Mouse (Mus musculus): ENCODE results near the gene Jaml. TPM values are rescaled to one million over a fixed set of nuclear protein-coding genes. Genes with fewer than 3 reads are reported as not detected.

The Jaml gene
- polyA plus RNA-seq, 1 experiment from 2014 or later = 19.0 TPM

GRCm38 (mm10) chr9:45122209-45122761, 43.3 kb downstream of the Jaml start:
- no peaks in the 10 kb centered on the region for H3K9me3 ChIP-seq (replicated peaks; ENCODE audit: control insufficient read depth, low read length)
- ATAC-seq (ENCODE audit: insufficient read depth, low FRiP score) = peak; percentile 81
- peak overlapping the region; percentile 49 for H3K4me2 ChIP-seq (ENCODE audit: low read depth, low read length)
- H3K27ac ChIP-seq (ENCODE audit: low read length) = peak overlapping the region; percentile 72
- H3K27me3 ChIP-seq (ENCODE audit: control insufficient read depth, insufficient read depth, low read length) = no peaks in the 10 kb centered on the region
- peaks cover 8% of the 10 kb centered on the region for H3K4me1 ChIP-seq (ENCODE audit: control insufficient read depth, insufficient read depth, low read length)
- WGBS = 21% methylated on average over 9 of the region's 9 CpGs
- H3K4me3 ChIP-seq (replicated peaks; ENCODE audit: low read length) = peak overlapping the region; percentile 23
- H3K36me3 ChIP-seq (ENCODE audit: control insufficient read depth, insufficient read depth, low read length) = no peaks in the 10 kb centered on the region
- H3K9ac ChIP-seq (ENCODE audit: low read length) = peak overlapping the region; percentile 40; the same call in 1 of the 2 replicates

GRCm38 (mm10) chr9:45125211-45125610, 46.2 kb downstream of the Jaml start:
- Histone ChIP-seq H3K36me3 (ENCODE audit: control insufficient read depth, insufficient read depth, low read length) (no peaks in the 10 kb centered on the region), H3K4me2 (ENCODE audit: low read depth, low read length) (no peak overlapping the region), H3K27me3 (ENCODE audit: control insufficient read depth, insufficient read depth, low read length) (no peaks in the 10 kb centered on the region), H3K9me3 (replicated peaks; ENCODE audit: control insufficient read depth, low read length) (no peaks in the 10 kb centered on the region), H3K9ac (ENCODE audit: low read length) (no peak overlapping the region), H3K27ac (ENCODE audit: low read length) (no peak overlapping the region), H3K4me3 (replicated peaks; ENCODE audit: low read length) (no peak overlapping the region), H3K4me1 (ENCODE audit: control insufficient read depth, insufficient read depth, low read length) (0 out of 2 replicates have a peak, but pooled peaks cover 2% of the 10 kb centered on the region)
- no peak for ATAC-seq (ENCODE audit: insufficient read depth, low FRiP score)
- 90% methylated on average over 14 of the region's 14 CpGs for WGBS

DNA sequence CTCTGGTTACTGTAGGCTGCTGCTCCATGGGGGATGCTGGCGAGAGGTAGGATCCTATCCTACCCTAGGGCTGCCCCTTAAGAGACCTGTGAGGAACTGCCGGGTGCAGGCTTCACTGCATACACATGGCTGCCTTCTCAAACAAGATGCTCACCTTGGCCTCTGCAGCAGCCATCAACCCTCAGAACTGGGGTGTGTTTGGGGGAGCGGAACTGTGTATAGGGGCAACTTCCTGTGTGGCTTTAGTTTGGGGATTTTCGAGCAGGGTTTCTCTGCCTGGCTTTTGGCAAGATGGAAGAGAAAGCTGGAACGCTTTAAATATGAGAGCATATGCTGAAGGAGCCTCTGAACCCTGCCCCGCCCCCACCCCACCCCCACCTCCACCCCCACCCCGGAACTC, 48.0 kb downstream of the Jaml start:
- ATAC-seq (ENCODE audit: insufficient read depth, low FRiP score) = no peak
- Histone ChIP-seq H3K4me2 (ENCODE audit: low read depth, low read length) (no peak overlapping the region), H3K27ac (ENCODE audit: low read length) (no peak overlapping the region), H3K4me1 (ENCODE audit: control insufficient read depth, insufficient read depth, low read length) (0 out of 2 replicates have a peak, but pooled peaks cover 2% of the 10 kb centered on the region), H3K36me3 (ENCODE audit: control insufficient read depth, insufficient read depth, low read length) (no peaks in the 10 kb centered on the region), H3K9me3 (replicated peaks; ENCODE audit: control insufficient read depth, low read length) (no peaks in the 10 kb centered on the region), H3K27me3 (ENCODE audit: control insufficient read depth, insufficient read depth, low read length) (no peaks in the 10 kb centered on the region), H3K4me3 (replicated peaks; ENCODE audit: low read length) (no peak overlapping the region), H3K9ac (ENCODE audit: low read length) (no peak overlapping the region)
- WGBS = 55% methylated on average over 7 of the region's 7 CpGs

- peaks cover 7% of the 10 kb centered on the region for H3K27me3 ChIP-seq (ENCODE audit: control insufficient read depth, insufficient read depth, low read length)
- peaks cover 10% of the 10 kb centered on the region; the same call in 1 of the 2 replicates for H3K4me1 ChIP-seq (ENCODE audit: control insufficient read depth, insufficient read depth, low read length)
- no peak overlapping the region for H3K4me3 ChIP-seq (replicated peaks; ENCODE audit: low read length)
- ATAC-seq (ENCODE audit: insufficient read depth, low FRiP score) = no peak
- H3K36me3 ChIP-seq (ENCODE audit: control insufficient read depth, insufficient read depth, low read length) = no peaks in the 10 kb centered on the region
- no peak overlapping the region for H3K27ac ChIP-seq (ENCODE audit: low read length)
- H3K9me3 ChIP-seq (replicated peaks; ENCODE audit: control insufficient read depth, low read length) = no peaks in the 10 kb centered on the region
- WGBS = 82% methylated on average over 3 of the region's 3 CpGs
- H3K9ac ChIP-seq (ENCODE audit: low read length) = no peak overlapping the region
- H3K4me2 ChIP-seq (ENCODE audit: low read depth, low read length) = no peak overlapping the region
Measured at GRCm38 (mm10) chr9:45130119-45130518, 51.1 kb downstream of the Jaml start.

DNA sequence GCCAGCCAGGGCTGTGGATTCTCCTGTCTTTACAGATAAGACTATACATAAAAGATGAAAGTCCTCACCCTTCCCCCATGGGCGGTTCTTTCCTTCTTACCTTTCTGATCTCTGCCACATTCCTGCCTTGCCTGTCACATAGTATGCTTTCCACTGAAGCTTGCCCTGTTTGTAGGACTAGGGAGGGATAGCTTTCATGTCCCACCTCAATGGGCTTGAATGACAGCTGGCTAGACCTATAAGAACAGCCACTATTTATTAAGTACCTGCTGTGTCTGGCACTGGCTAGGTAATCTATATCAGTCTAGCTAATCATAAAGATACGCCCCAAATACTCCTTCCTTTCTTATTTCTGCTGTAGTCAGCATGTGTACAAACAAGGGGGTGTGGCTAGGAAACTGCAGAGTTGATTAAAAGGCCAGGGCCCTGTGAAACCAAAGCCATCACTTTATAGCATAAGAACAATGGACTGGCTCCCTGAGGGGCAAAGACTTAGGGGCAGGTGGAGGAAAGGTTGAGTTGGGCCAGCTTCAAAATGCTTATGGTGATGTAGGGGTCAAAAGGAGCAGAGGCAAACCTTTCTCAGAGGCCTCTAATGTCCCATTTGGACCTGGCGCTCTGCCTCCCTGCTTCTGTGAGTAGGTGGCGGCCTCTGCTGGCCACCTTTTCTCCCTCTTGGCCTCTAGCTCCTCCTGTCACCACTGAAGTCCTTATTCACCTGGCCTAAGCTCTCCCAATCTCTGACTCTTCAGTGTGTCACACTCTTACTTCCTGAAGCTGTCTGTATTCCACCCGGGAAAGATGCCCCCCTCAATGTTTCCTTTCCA, 54.7 kb downstream of the Jaml start:
- peak; percentile 41; the same call in 1 of the 2 replicates for ATAC-seq (ENCODE audit: insufficient read depth, low FRiP score)
- peaks cover 10% of the 10 kb centered on the region for H3K4me1 ChIP-seq (ENCODE audit: control insufficient read depth, insufficient read depth, low read length)
- H3K27me3 ChIP-seq (ENCODE audit: control insufficient read depth, insufficient read depth, low read length) = peaks cover 35% of the 10 kb centered on the region
- no peak overlapping the region for H3K9ac ChIP-seq (ENCODE audit: low read length)
- no peak overlapping the region for H3K4me2 ChIP-seq (ENCODE audit: low read depth, low read length)
- H3K27ac ChIP-seq (ENCODE audit: low read length) = no peak overlapping the region; the same call in 1 of the 2 replicates
- no peaks in the 10 kb centered on the region for H3K36me3 ChIP-seq (ENCODE audit: control insufficient read depth, insufficient read depth, low read length)
- H3K4me3 ChIP-seq (replicated peaks; ENCODE audit: low read length) = no peak overlapping the region
- H3K9me3 ChIP-seq (replicated peaks; ENCODE audit: control insufficient read depth, low read length) = no peaks in the 10 kb centered on the region
- WGBS = 23% methylated on average over 5 of the region's 5 CpGs

DNA sequence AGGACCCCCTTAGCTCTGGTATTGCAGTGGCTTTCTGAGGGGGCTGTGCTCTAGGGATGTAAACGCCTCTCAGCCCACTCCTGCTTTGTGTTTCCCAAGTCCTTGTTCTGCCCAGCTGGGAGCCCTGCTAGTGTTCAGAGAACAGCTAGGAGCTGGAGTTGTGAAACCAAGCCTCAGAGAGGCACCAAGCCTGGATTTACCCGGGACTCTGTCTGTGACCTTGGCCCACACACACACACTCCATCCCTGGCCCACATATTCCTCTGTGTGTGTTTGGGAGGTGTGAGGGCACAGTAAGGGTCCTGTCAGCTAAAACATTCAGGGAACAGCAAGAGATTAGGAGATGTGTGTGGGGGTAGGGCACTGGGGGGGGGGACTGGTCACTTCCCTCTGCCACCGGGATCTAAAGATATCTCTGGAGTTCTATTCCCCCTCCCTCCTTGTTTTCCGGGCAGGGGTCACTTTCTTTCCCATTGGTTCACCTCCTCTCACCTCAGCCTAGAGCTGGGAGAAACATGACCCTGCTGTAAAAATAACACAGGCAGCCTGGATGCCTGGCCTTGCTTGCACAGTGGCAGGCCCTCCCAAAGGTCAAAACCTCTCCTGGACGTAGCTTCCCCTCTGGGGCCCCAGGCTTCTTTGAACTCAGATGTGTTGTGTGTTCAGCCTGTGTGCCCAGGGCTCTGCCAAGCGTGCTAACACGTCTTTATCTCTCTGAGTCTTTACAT, 57.6 kb downstream of the Jaml start:
- 0 out of 2 replicates have a peak, but pooled peaks have one; percentile 18 for ATAC-seq (ENCODE audit: insufficient read depth, low FRiP score)
- no peaks in the 10 kb centered on the region for H3K9me3 ChIP-seq (replicated peaks; ENCODE audit: control insufficient read depth, low read length)
- H3K4me3 ChIP-seq (replicated peaks; ENCODE audit: low read length) = no peak overlapping the region
- no peak overlapping the region for H3K27ac ChIP-seq (ENCODE audit: low read length)
- WGBS = 29% methylated on average over 7 of the region's 7 CpGs
- no peaks in the 10 kb centered on the region for H3K36me3 ChIP-seq (ENCODE audit: control insufficient read depth, insufficient read depth, low read length)
- peaks cover 15% of the 10 kb centered on the region for H3K4me1 ChIP-seq (ENCODE audit: control insufficient read depth, insufficient read depth, low read length)
- no peak overlapping the region for H3K9ac ChIP-seq (ENCODE audit: low read length)
- H3K27me3 ChIP-seq (ENCODE audit: control insufficient read depth, insufficient read depth, low read length) = peaks cover 54% of the 10 kb centered on the region
- no peak overlapping the region for H3K4me2 ChIP-seq (ENCODE audit: low read depth, low read length)

DNA sequence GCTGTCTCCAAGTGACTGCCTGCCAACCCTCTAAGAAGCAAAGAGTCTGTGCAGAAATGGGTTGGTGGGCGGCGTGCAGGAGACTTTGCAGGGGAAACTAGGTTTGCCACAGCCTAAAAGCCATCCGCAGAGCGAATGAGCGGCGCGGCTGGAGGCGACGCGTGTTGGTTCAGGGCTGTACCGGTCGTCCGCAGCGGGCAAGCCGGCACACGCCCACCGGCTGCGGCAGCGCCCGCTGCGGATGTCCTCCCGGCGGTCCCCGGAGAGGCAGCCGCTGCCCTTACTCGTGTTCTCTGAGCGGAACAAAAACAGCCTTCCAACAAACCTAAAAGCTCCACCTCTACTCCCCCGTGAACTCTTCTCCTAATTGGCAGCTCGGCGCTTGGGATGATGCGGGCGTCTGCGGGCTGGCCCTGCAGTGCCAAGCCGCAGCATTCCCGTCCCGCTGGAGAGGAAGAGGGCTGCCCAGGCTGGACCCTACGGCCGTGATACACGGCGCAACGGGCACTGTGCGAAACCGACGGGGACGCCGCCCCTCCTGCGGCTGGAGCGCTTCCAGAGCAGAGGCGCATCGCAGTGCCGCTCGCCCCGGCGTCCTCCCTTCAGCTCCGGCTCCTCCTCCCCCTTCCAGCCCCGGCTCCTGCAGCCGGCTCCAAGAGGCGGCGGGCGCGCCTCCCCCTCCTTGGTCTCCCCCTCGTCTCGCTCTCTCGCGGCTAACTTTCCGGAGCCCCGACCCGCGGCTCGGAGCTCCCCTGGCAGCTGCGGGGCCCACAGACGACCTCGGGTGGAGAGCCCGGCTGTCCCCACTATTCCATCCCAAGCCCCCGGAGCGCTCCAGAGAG, 59.4 kb downstream of the Jaml start, which contains the start of gene Scn4b:
Gene Scn4b (plus strand): TSS at position 205 of the 842 bp plus-strand sequence.
- Histone ChIP-seq H3K9ac (ENCODE audit: low read length) (peak within 1 kb of the TSS; percentile 47), H3K4me3 (replicated peaks; ENCODE audit: low read length) (peak within 1 kb of the TSS; percentile 55), H3K4me2 (ENCODE audit: low read depth, low read length) (peak within 1 kb of the TSS; percentile 71), H3K27ac (ENCODE audit: low read length) (no peak within 1 kb of the TSS), H3K36me3 (ENCODE audit: control insufficient read depth, insufficient read depth, low read length) (no peaks in the 10 kb centered on the region), H3K4me1 (ENCODE audit: control insufficient read depth, insufficient read depth, low read length) (peaks cover 15% of the 10 kb centered on the region), H3K27me3 (ENCODE audit: control insufficient read depth, insufficient read depth, low read length) (peaks cover 54% of the 10 kb centered on the region), H3K9me3 (replicated peaks; ENCODE audit: control insufficient read depth, low read length) (no peaks in the 10 kb centered on the region)
- WGBS = under 1% methylated on average over 75 of the region's 76 CpGs
- 0 out of 2 replicates have a peak, but pooled peaks have one; percentile 23 for ATAC-seq (ENCODE audit: insufficient read depth, low FRiP score)

DNA sequence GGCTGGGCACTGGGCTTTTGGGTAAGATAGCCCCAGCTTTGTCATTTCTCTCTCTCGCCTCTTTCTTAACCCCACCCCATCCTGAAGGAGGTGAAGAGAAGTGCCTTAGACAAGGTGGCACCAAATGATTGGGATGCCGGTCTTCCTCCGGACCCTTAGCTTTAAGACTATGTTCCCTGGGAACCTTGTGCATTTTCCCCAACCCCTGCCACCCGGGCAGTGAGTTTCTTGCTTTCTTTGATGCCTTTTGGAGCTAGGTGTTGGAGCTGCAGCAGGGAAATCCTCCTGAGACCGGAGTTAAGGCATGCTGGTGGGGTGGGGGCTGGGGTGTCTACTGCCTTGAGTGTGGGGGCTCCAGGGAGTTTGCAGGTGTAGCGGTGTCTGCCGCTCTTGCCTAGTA, 60.1 kb downstream of the Jaml start:
- Histone ChIP-seq H3K9me3 (replicated peaks; ENCODE audit: control insufficient read depth, low read length) (no peaks in the 10 kb centered on the region), H3K27me3 (ENCODE audit: control insufficient read depth, insufficient read depth, low read length) (peaks cover 58% of the 10 kb centered on the region), H3K4me3 (replicated peaks; ENCODE audit: low read length) (peak overlapping the region; percentile 55), H3K4me1 (ENCODE audit: control insufficient read depth, insufficient read depth, low read length) (peaks cover 11% of the 10 kb centered on the region), H3K9ac (ENCODE audit: low read length) (peak overlapping the region; percentile 47; the same call in 1 of the 2 replicates), H3K27ac (ENCODE audit: low read length) (no peak overlapping the region), H3K4me2 (ENCODE audit: low read depth, low read length) (peak overlapping the region; percentile 71), H3K36me3 (ENCODE audit: control insufficient read depth, insufficient read depth, low read length) (no peaks in the 10 kb centered on the region)
- no peak for ATAC-seq (ENCODE audit: insufficient read depth, low FRiP score)
- WGBS = 4% methylated on average over 7 of the region's 7 CpGs
